Mouse (Mus musculus): ENCODE measurements at regions not wholly inside any gene's neighbourhood (a gene's known extent, or its start where the extent isn't known, plus 50 kb on each side); places are given as distances from the start of the nearest gene placed in this dataset.
"Not testable (repeated sequence)": the region's sequence is repeated elsewhere in the genome, so short reads cannot be mapped to it uniquely, and the experiment has no call there.

DNA sequence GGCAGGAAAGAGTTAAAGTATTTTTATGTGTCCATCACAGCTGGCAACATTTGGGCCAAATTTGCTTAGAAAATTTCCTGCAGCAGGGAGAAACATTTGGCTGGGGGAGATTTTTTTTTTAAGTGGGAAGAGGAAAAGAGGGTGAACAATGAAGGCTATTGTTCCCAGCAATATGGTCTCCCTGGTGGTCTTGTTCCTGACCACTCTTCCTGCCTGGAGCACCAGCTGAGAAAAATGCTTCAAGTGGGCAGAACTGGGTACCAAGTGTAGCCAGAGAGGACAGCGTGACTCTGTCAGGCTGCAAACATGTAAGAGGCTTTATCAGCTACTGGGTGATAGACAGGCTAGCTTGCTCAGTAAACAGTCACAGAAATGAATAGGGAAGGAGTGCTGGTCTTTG, 194.3 kb upstream of the Palmd start:
- ATAC-seq (ENCODE audit: low FRiP score) = no peak
- Histone ChIP-seq H3K27me3 (ENCODE audit: control insufficient read depth, insufficient read depth, low read length) (no peaks in the 10 kb centered on the region), H3K4me2 (replicated peaks) (no peak overlapping the region), H3K36me3 (replicated peaks; ENCODE audit: control insufficient read depth, insufficient read depth) (no peaks in the 10 kb centered on the region), H3K27ac (no peak overlapping the region), H3K4me1 (replicated peaks; ENCODE audit: control insufficient read depth, insufficient read depth, low read length) (no peaks in the 10 kb centered on the region; the same call in 1 of the 2 replicates), H3K4me3 (replicated peaks; ENCODE audit: low read length) (no peak overlapping the region), H3K9ac (no peak overlapping the region), H3K9me3 (ENCODE audit: control insufficient read depth, low read length) (no peaks in the 10 kb centered on the region)
- DNase-seq (ENCODE audit: low spot score) = no peak
- WGBS = 33% methylated on average over 1 of the region's 1 CpGs

- 96% methylated on average over 3 of the region's 3 CpGs for WGBS
- not testable (repeated sequence) for H3K27me3 ChIP-seq (ENCODE audit: control insufficient read depth, insufficient read depth, low read length); H3K9me3 ChIP-seq (ENCODE audit: control insufficient read depth, low read length); H3K4me2 ChIP-seq (replicated peaks); DNase-seq (ENCODE audit: low spot score); ATAC-seq (ENCODE audit: low FRiP score); H3K36me3 ChIP-seq (replicated peaks; ENCODE audit: control insufficient read depth, insufficient read depth); H3K27ac ChIP-seq; H3K4me1 ChIP-seq (replicated peaks; ENCODE audit: control insufficient read depth, insufficient read depth, low read length); H3K4me3 ChIP-seq (replicated peaks; ENCODE audit: low read length); H3K9ac ChIP-seq
These were observed 191.9 kb upstream of the Palmd start for GRCm38 (mm10) chr3:117160689-117161088.

GRCm38 (mm10) chr3:117155274-117155673, 186.5 kb upstream of the Palmd start:
- Histone ChIP-seq H3K27me3 (ENCODE audit: control insufficient read depth, insufficient read depth, low read length) (no peaks in the 10 kb centered on the region), H3K9ac (no peak overlapping the region), H3K4me3 (replicated peaks; ENCODE audit: low read length) (no peak overlapping the region), H3K9me3 (ENCODE audit: control insufficient read depth, low read length) (no peaks in the 10 kb centered on the region), H3K4me1 (replicated peaks; ENCODE audit: control insufficient read depth, insufficient read depth, low read length) (no peaks in the 10 kb centered on the region), H3K36me3 (replicated peaks; ENCODE audit: control insufficient read depth, insufficient read depth) (no peaks in the 10 kb centered on the region), H3K4me2 (replicated peaks) (no peak overlapping the region), H3K27ac (no peak overlapping the region)
- WGBS = 87% methylated on average over 6 of the region's 6 CpGs
- DNase-seq (ENCODE audit: low spot score) (no peak), ATAC-seq (ENCODE audit: low FRiP score) (no peak)

- no peak overlapping the region for H3K4me2 ChIP-seq (replicated peaks)
- no peaks in the 10 kb centered on the region for H3K27me3 ChIP-seq (ENCODE audit: control insufficient read depth, insufficient read depth, low read length)
- peak; percentile 72 for DNase-seq (ENCODE audit: low spot score)
- H3K4me3 ChIP-seq (replicated peaks; ENCODE audit: low read length) = no peak overlapping the region
- no peaks in the 10 kb centered on the region for H3K36me3 ChIP-seq (replicated peaks; ENCODE audit: control insufficient read depth, insufficient read depth)
- WGBS = 69% methylated on average over 2 of the region's 2 CpGs
- 0 out of 2 replicates have a peak, but pooled peaks have one; percentile 14 for ATAC-seq (ENCODE audit: low FRiP score)
- H3K9me3 ChIP-seq (ENCODE audit: control insufficient read depth, low read length) = no peaks in the 10 kb centered on the region
- H3K4me1 ChIP-seq (replicated peaks; ENCODE audit: control insufficient read depth, insufficient read depth, low read length) = no peaks in the 10 kb centered on the region
- no peak overlapping the region for H3K9ac ChIP-seq
- H3K27ac ChIP-seq = no peak overlapping the region
These were observed 184.3 kb upstream of the Palmd start for GRCm38 (mm10) chr3:117153011-117153473.

DNA sequence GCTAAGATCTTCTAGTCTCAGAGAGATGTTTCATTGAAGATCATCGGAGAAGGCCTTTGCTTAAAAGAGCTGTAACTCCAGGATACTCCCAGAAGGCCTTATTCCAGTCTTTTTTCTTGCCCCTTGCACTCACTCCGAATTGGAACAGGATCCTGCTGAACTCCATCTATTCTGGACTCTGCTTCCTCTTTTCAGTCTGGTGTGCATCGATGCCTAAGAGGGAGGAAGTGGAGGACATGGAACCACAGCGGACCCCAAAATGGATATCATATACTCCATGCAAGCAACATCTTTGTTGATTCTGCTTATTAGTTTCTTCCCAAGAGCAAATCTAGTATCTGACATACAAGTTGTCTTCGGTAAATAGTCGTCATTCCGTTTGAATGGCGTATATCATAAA, 183.6 kb upstream of the Palmd start:
- H3K27me3 ChIP-seq (ENCODE audit: control insufficient read depth, insufficient read depth, low read length) = no peaks in the 10 kb centered on the region
- WGBS = 92% methylated on average over 8 of the region's 8 CpGs
- H3K36me3 ChIP-seq (replicated peaks; ENCODE audit: control insufficient read depth, insufficient read depth) = no peaks in the 10 kb centered on the region
- H3K4me2 ChIP-seq (replicated peaks) = no peak overlapping the region
- no peaks in the 10 kb centered on the region for H3K4me1 ChIP-seq (replicated peaks; ENCODE audit: control insufficient read depth, insufficient read depth, low read length)
- DNase-seq (ENCODE audit: low spot score) (no peak), ATAC-seq (ENCODE audit: low FRiP score) (no peak)
- no peak overlapping the region for H3K9ac ChIP-seq
- H3K27ac ChIP-seq = no peak overlapping the region
- no peak overlapping the region for H3K4me3 ChIP-seq (replicated peaks; ENCODE audit: low read length)
- no peaks in the 10 kb centered on the region for H3K9me3 ChIP-seq (ENCODE audit: control insufficient read depth, low read length)

DNA sequence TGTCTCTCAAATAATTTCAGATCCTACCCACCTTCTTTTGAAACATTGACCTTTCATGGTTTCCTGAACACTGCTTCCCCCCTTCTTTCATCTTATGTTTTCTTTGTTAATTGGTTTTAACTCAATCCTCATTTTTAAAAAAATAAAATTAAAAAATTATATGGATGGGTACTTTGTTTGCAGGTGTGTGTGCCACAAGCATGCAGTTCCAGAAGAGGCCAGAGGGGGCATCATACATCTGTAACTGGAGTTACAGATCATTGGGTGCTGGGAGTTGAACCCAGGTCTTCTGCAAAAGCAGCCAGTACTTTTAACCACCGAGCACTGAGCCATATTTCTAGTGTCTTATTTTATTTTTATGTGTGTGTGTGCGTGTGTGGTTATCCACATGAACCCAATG, 178.6 kb upstream of the Palmd start:
- DNase-seq (ENCODE audit: low spot score) (no peak), ATAC-seq (ENCODE audit: low FRiP score) (no peak)
- 91% methylated on average over 2 of the region's 2 CpGs for WGBS
- Histone ChIP-seq H3K4me3 (replicated peaks; ENCODE audit: low read length) (no peak overlapping the region), H3K27ac (no peak overlapping the region), H3K4me2 (replicated peaks) (no peak overlapping the region), H3K27me3 (ENCODE audit: control insufficient read depth, insufficient read depth, low read length) (no peaks in the 10 kb centered on the region), H3K36me3 (replicated peaks; ENCODE audit: control insufficient read depth, insufficient read depth) (no peaks in the 10 kb centered on the region), H3K9ac (no peak overlapping the region), H3K9me3 (ENCODE audit: control insufficient read depth, low read length) (no peaks in the 10 kb centered on the region), H3K4me1 (replicated peaks; ENCODE audit: control insufficient read depth, insufficient read depth, low read length) (no peaks in the 10 kb centered on the region)

- no peak overlapping the region for H3K4me3 ChIP-seq (replicated peaks; ENCODE audit: low read length)
- ATAC-seq (ENCODE audit: low FRiP score) = no peak
- no peaks in the 10 kb centered on the region for H3K27me3 ChIP-seq (ENCODE audit: control insufficient read depth, insufficient read depth, low read length)
- H3K9me3 ChIP-seq (ENCODE audit: control insufficient read depth, low read length) = no peaks in the 10 kb centered on the region
- H3K4me2 ChIP-seq (replicated peaks) = no peak overlapping the region
- no peak for DNase-seq (ENCODE audit: low spot score)
- H3K9ac ChIP-seq = no peak overlapping the region
- WGBS = 87% methylated on average over 2 of the region's 2 CpGs
- no peaks in the 10 kb centered on the region for H3K36me3 ChIP-seq (replicated peaks; ENCODE audit: control insufficient read depth, insufficient read depth)
- no peaks in the 10 kb centered on the region for H3K4me1 ChIP-seq (replicated peaks; ENCODE audit: control insufficient read depth, insufficient read depth, low read length)
- H3K27ac ChIP-seq = no peak overlapping the region
These were observed 171.0 kb upstream of the Palmd start for GRCm38 (mm10) chr3:117139835-117140234.

- H3K36me3 ChIP-seq (replicated peaks; ENCODE audit: control insufficient read depth, insufficient read depth) = no peaks in the 10 kb centered on the region
- DNase-seq (ENCODE audit: low spot score) = no peak
- no peak overlapping the region for H3K9ac ChIP-seq
- no peak for ATAC-seq (ENCODE audit: low FRiP score)
- H3K4me2 ChIP-seq (replicated peaks) = no peak overlapping the region
- H3K9me3 ChIP-seq (ENCODE audit: control insufficient read depth, low read length) = no peaks in the 10 kb centered on the region
- H3K27me3 ChIP-seq (ENCODE audit: control insufficient read depth, insufficient read depth, low read length) = no peaks in the 10 kb centered on the region
- no peak overlapping the region for H3K27ac ChIP-seq
- H3K4me3 ChIP-seq (replicated peaks; ENCODE audit: low read length) = no peak overlapping the region
- 60% methylated on average over 7 of the region's 7 CpGs for WGBS
- H3K4me1 ChIP-seq (replicated peaks; ENCODE audit: control insufficient read depth, insufficient read depth, low read length) = no peaks in the 10 kb centered on the region
These were observed 169.9 kb upstream of the Palmd start for GRCm38 (mm10) chr3:117138720-117139119.

DNA sequence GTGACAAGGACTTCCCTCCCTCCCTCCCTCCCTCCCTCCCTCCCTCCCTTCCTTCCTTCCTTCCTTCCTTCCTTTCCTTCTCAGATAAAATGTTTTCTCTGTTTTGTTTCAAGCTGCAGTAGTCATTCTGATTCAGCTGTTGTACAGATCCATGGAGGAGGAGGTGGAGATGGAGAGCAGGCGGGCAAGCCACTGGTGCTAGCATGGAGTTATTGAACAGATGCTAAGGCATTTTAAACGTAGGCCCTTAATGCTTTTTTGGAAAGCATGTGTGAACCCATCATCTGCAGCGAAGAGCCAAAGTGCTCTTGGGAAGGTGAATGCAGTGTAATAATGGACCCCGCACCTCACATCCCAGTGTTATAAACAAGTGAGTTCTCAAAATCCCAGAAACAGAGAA, 164.1 kb upstream of the Palmd start:
- Histone ChIP-seq H3K4me2 (replicated peaks) (no peak overlapping the region), H3K4me3 (replicated peaks; ENCODE audit: low read length) (no peak overlapping the region), H3K4me1 (replicated peaks; ENCODE audit: control insufficient read depth, insufficient read depth, low read length) (no peaks in the 10 kb centered on the region), H3K9ac (no peak overlapping the region), H3K36me3 (replicated peaks; ENCODE audit: control insufficient read depth, insufficient read depth) (no peaks in the 10 kb centered on the region), H3K27ac (no peak overlapping the region), H3K27me3 (ENCODE audit: control insufficient read depth, insufficient read depth, low read length) (no peaks in the 10 kb centered on the region), H3K9me3 (ENCODE audit: control insufficient read depth, low read length) (no peaks in the 10 kb centered on the region)
- ATAC-seq (ENCODE audit: low FRiP score) (no peak), DNase-seq (ENCODE audit: low spot score) (no peak)
- WGBS = 92% methylated on average over 4 of the region's 4 CpGs

GRCm38 (mm10) chr3:117122211-117122610, 153.4 kb upstream of the Palmd start:
- H3K27ac ChIP-seq = no peak overlapping the region
- H3K27me3 ChIP-seq (ENCODE audit: control insufficient read depth, insufficient read depth, low read length) = no peaks in the 10 kb centered on the region
- H3K4me2 ChIP-seq (replicated peaks) = no peak overlapping the region
- H3K4me1 ChIP-seq (replicated peaks; ENCODE audit: control insufficient read depth, insufficient read depth, low read length) = no peaks in the 10 kb centered on the region
- H3K9me3 ChIP-seq (ENCODE audit: control insufficient read depth, low read length) = no peaks in the 10 kb centered on the region
- ATAC-seq (ENCODE audit: low FRiP score) = no peak
- DNase-seq (ENCODE audit: low spot score) = no peak
- H3K4me3 ChIP-seq (replicated peaks; ENCODE audit: low read length) = no peak overlapping the region
- 88% methylated on average over 3 of the region's 3 CpGs for WGBS
- no peak overlapping the region for H3K9ac ChIP-seq
- H3K36me3 ChIP-seq (replicated peaks; ENCODE audit: control insufficient read depth, insufficient read depth) = no peaks in the 10 kb centered on the region
